24 mouse cellular contexts compared by ENCODE assay signal in genomic region chr8:120580336-120581000, GRCm38 (mm10). TPM values are rescaled to one million over a fixed set of nuclear protein-coding genes. Genes with fewer than 3 reads are reported as not detected.
DNase-seq lines count a peak whose midpoint lies in the region; ATAC-seq and TF ChIP-seq lines count a peak whose summit lies in the region.
"Had no signal": no experiment of that assay in that cellular context is flagged by ENCODE, and none has a peak within 500 bp of the region (broad histone marks: within the 10 kb centered on the region; RNA-seq: fewer than 3 reads in every experiment).

No protein-coding gene starts in this region.

- no peaks in the 10 kb centered on the region for H3K4me1 ChIP-seq in forebrain, embryonic 13.5 days
- no peaks in the 10 kb centered on the region for H3K4me1 ChIP-seq in forebrain, embryonic 11.5 days (replicated peaks; ENCODE audit: control insufficient read depth, insufficient read depth, low read length)

- peak overlapping the region; percentile 48; the same call in 1 of the 2 replicates for H3K27ac ChIP-seq in forebrain, embryonic 13.5 days
- H3K27ac ChIP-seq in forebrain, embryonic 11.5 days (ENCODE audit: low read depth, low read length): no peak overlapping the region
- H3K27ac ChIP-seq in layer of hippocampus, adult 2 months: peak overlapping the region; percentile 90
- H3K27ac ChIP-seq: neural tube, embryonic 12.5 days had no signal

- TF ChIP-seq CTCF in layer of hippocampus, adult 2 months (conservative IDR thresholded peaks at IDR 0.05): no peak

- DNase-seq in forebrain, embryonic 11.5 days (ENCODE audit: low spot score): no peak
- DNase-seq in layer of hippocampus, adult 2 months (ENCODE audit: low spot score in 2 of 2): peak; percentile 63 to 75
- DNase-seq in layer of hippocampus, adult 11-12 months (ENCODE audit: low spot score): no peak
- peak; percentile 6 to 22 for DNase-seq in thymus, postnatal 36 days
- DNase-seq in thymus, postnatal 25 days: no peak
- peak; percentile 51 to 63 for DNase-seq in layer of hippocampus, postnatal 14 days (ENCODE audit: low spot score in 2 of 2)
- DNase-seq in adrenal gland, adult (ENCODE audit: inconsistent age in 2 of 2, low spot score in 1 of 2): no peak
- DNase-seq: B cell, adult 2 months; gastrocnemius, postnatal 14 days; heart, postnatal 14 days; kidney, postnatal 14 days; left cerebral cortex, postnatal 4 days; lung, adult 18-20 months; lung, postnatal 4 days; right cerebral cortex, adult 18-20 months; spleen, adult 18-20 months had no signal

- 85% methylated on average over 8 of the region's 8 CpGs for WGBS in forebrain, embryonic 13.5 days
- WGBS in forebrain, embryonic 11.5 days: 95% methylated on average over 8 of the region's 8 CpGs

- H3K4me3 ChIP-seq in forebrain, embryonic 13.5 days: no peak overlapping the region
- H3K4me3 ChIP-seq in forebrain, embryonic 11.5 days (ENCODE audit: low read depth, low read length): no peak overlapping the region
- no peak overlapping the region for H3K4me3 ChIP-seq in layer of hippocampus, adult 2 months
- H3K4me3 ChIP-seq: erythroblast, embryonic 14.5 days; megakaryocyte, embryonic 14.5 days; midbrain, embryonic 12.5 days; myocyte; neural tube, embryonic 12.5 days had no signal

- no peak overlapping the region for H3K9ac ChIP-seq in forebrain, embryonic 13.5 days
- no peak overlapping the region for H3K9ac ChIP-seq in forebrain, embryonic 11.5 days (ENCODE audit: low read length)
- H3K9ac ChIP-seq: midbrain, embryonic 12.5 days; neural tube, embryonic 12.5 days had no signal

- peaks cover 79% of the 10 kb centered on the region for H3K36me3 ChIP-seq in forebrain, embryonic 13.5 days (ENCODE audit: poor library complexity, severe bottlenecking)
- H3K36me3 ChIP-seq in forebrain, embryonic 11.5 days (ENCODE audit: control insufficient read depth, insufficient read depth, low read length): peaks cover 17% of the 10 kb centered on the region

- H3K4me2 ChIP-seq in forebrain, embryonic 13.5 days: no peak overlapping the region
- H3K4me2 ChIP-seq in forebrain, embryonic 11.5 days (ENCODE audit: low read depth, low read length, severe bottlenecking): no peak overlapping the region
- H3K4me2 ChIP-seq: midbrain, embryonic 12.5 days; neural tube, embryonic 12.5 days had no signal

- no peak for ATAC-seq in forebrain, embryonic 13.5 days
- ATAC-seq in forebrain, embryonic 11.5 days (replicated peaks; ENCODE audit: low FRiP score): no peak
- ATAC-seq: intestine, postnatal 0 days; lung, postnatal 0 days had no signal

- H3K9me3 ChIP-seq in forebrain, embryonic 13.5 days (replicated peaks): no peaks in the 10 kb centered on the region
- H3K9me3 ChIP-seq in forebrain, embryonic 11.5 days (ENCODE audit: control insufficient read depth, low read length): no peaks in the 10 kb centered on the region
- H3K9me3 ChIP-seq: megakaryocyte, embryonic 14.5 days; midbrain, embryonic 12.5 days; neural tube, embryonic 12.5 days had no signal

- no peaks in the 10 kb centered on the region for H3K27me3 ChIP-seq in forebrain, embryonic 13.5 days
- H3K27me3 ChIP-seq in forebrain, embryonic 11.5 days (ENCODE audit: control insufficient read depth, insufficient read depth, low read length): no peaks in the 10 kb centered on the region
- H3K27me3 ChIP-seq: megakaryocyte, embryonic 14.5 days; midbrain, embryonic 12.5 days; neural tube, embryonic 12.5 days had no signal

RNA-seq across cellular contexts. Expression of gene Gins2, which starts 8.6 kb away (rescaled TPM):
- polyA plus RNA-seq in forebrain, embryonic 13.5 days (2015; fragmentation: Nextera tagmentation; extraction: Ambion mirVana): 66.9 and 79.8 TPM in 2 replicates
- polyA plus RNA-seq in forebrain, embryonic 11.5 days (2014; fragmentation: Nextera tagmentation; extraction: Ambion mirVana): 105 and 115 TPM in 2 replicates
- total RNA-seq in layer of hippocampus, adult 2 months (2021): 1 to 10 TPM; 5.2 to 6.2 TPM
- 1 to 10 TPM; 2.0 to 3.4 TPM for total RNA-seq in layer of hippocampus, postnatal 14 days (2021)

Comparison
In these comparisons a context has a peak if more than half of its experiments do, and no peak if none do; other contexts are left out.
1. DNase-seq: peak in layer of hippocampus, adult 2 months (2 of 2), thymus, postnatal 36 days (2 of 2) and layer of hippocampus, postnatal 14 days (2 of 2); none in forebrain, embryonic 11.5 days (single experiment), layer of hippocampus, adult 11-12 months (single experiment), thymus, postnatal 25 days (single experiment) and adrenal gland, adult (0 of 2).